Mouse (Mus musculus): ENCODE measurements at regions not wholly inside any gene's neighbourhood (a gene's known extent, or its start where the extent isn't known, plus 50 kb on each side); places are given as distances from the start of the nearest gene placed in this dataset.

GRCm38 (mm10) chr14:72809138-72809537, 99.3 kb upstream of the Fndc3a start:
- TF ChIP-seq CTCF (IDR thresholded peaks at IDR 0.05; ENCODE audit: insufficient read depth, low read length) (no peak), POLR2A (IDR thresholded peaks at IDR 0.05; ENCODE audit: borderline replicate concordance, extremely low read depth, low read depth, low read length) (no peak)

Data from lung, adult 2 months (tissue).